Mouse (Mus musculus) MN1 (cell line): ENCODE data around the gene Slc27a5.

Experiments used
- DNase-seq: peaks from one replicate; pipeline ENCODE4 v3.0.0-alpha.2; 2016; ENCODE audit warnings: low spot score

Gene Slc27a5

GRCm38 (mm10) chr7:12998053-12998452 is at the start of gene Slc27a5:
TSS of gene Slc27a5 (minus strand) at chr7:12998192.
- DNase-seq: no peak

GRCm38 (mm10) chr7:13046084-13046483 is 48.1 kb upstream of the Slc27a5 start:
- peak; percentile 76 for DNase-seq

DNA sequence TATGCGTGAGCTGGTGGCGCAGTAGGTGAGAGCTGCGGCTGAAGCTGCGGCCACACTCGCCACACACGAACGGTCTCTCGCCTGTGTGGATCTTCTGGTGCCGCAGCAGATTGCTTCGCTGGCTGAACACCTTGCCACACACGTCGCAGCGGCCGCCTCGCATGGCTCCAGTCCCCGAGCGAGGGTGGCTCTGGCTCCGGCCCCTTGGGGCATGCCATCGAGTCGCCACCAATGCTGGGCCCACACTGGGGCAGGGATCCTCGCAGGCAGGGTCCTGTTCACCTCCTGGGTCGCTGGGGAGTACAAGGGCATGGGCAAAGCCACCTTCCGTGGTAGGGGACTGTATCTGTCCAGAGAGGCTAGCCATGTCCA is 46.2 kb upstream of the Slc27a5 start:
- no peak for DNase-seq

DNA sequence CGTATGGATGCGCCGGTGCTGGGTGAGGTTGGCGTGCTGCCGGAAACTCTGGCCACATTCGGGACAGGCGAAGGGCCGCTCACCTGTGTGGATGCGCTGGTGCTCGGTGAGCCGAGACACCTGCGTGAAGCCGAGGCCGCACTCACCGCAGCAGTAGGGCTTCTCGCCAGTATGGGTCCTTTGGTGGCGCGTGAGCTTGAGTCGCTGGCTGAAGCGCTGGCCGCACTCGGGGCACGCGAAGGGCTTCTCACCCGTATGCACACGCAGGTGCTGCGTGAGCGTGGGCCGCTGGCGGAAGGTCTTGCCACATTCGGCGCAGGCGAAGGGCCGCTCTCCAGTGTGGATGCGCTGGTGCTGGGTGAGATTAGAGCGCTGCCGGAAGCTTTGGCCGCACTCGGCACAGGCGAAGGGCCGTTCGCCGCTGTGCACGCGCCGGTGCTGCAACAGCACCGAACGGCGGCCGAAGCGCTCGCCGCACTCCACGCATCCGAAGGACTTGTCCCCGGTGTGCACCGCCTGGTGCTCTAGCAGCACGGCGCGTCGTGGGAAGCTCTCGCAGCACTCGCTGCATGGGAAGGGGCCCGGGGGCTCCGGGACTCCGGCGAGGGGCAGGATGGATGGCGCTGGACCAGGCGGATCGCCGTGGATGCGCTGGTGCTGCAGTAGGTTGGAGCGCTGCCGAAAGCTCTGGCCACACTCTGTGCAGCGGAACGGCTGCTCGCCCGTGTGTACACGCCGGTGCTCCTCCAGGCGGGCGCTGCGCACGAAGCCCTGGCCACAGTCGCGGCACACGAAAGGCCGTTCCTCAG is 45.7 kb upstream of the Slc27a5 start:
- no peak for DNase-seq

DNA sequence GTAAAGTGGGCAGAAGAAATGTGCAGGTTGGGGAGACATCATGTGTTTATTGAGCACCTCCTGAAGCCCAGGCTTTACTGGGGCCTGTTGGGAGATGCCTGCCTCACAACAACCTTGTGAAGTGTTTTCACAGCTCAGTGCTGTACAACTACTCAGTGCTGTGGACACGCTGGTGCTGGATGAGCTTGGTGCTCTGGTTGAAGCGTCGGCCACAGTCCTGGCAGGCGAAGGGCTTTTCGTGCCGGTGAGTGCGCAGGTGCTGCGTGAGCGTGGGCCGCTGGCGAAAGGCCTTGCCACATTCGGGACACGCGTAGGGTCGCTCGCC is 45.1 kb upstream of the Slc27a5 start:
- no peak for DNase-seq

- no peak for DNase-seq
These were observed 44.5 kb upstream of the Slc27a5 start for GRCm38 (mm10) chr7:13042511-13042910.

GRCm38 (mm10) chr7:13041256-13041655 is 43.3 kb upstream of the Slc27a5 start:
- no peak for DNase-seq

- no peak for DNase-seq
These were observed 41.2 kb upstream of the Slc27a5 start for GRCm38 (mm10) chr7:13039181-13039580.

DNA sequence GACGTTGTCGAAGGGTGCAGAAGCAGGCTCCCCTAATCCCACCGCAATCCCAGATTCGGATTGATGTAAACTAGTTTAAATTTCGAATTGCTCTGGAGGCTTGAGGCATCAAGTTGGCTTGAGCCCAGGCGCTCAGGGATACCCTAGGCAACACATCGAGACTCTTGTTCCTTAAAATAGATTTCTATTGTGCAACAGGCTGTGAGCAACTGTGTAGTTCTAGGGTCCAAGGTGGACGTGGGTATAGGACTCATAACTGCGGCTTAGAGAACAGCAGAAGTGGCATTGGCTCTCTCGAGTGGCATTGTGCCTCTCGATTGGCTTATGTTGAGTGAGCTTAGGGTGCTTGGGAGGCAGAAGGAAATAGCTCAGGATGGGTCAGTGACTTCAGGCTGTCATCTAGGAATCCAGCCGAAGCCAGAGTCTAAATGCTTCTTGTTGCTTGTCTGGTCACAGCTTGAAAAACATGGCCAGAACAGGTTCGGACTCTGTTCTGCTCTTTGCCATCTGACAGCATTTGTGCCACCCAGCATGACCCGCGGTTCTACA is 40.7 kb upstream of the Slc27a5 start:
- peak; percentile 40 for DNase-seq

DNA sequence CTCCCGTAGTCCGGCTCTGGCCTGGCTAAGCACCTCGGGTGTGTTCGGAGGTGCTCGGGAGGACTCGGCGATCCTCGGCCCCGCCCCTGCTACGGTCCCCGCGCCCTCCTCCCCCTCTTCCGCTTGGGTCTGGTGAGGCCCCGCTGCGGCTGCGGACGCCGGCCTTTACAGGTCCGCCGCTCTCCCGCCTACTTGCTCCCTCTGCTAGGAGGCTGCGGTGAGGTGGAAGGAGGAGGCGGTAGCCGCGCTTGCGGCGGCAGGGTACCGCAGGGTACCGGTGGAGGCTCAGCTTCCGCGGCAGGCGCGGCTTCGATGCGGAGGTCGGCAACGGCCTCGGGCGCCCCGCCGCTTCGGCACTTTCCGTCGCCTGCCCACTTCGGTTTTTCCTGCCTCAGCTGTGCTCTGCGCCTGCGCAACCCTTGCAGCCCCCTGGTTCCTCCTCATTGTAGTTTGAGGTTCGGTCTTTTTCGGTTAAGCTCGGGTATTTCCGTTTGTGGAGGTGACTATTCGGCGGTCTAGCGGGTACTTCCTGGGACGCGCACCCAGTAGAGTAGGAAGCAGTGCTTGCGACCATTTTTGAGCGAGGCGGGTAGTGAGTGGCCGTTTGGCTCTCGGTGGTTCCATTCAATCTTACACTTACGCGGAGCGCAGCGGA is 40.0 kb upstream of the Slc27a5 start, which contains the start of gene Ube2m:
TSS of gene Ube2m (minus strand) at position 375 of the 655 bp plus-strand sequence.
- peak; percentile 98 for DNase-seq

GRCm38 (mm10) chr7:13037366-13037765 is 39.4 kb upstream of the Slc27a5 start:
- DNase-seq: no peak

DNA sequence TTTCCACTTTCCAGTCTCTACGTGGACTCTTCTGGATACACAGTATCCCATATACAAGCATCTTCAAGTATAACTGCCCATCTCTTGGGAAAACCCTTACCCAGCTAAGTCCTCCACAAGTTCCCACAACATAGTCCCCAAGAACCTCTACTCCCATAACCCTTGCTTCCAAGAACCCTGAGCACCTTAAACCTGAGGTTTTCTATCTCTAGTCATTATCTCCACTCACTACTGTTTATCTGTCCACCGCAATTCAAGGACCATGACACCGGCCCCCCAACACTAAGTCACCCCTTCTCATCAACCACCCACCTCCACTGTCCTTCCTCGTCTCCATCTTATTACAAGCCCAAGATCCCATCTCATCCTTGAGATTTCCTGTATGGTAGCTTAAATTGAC is 38.8 kb upstream of the Slc27a5 start:
- DNase-seq: no peak

DNA sequence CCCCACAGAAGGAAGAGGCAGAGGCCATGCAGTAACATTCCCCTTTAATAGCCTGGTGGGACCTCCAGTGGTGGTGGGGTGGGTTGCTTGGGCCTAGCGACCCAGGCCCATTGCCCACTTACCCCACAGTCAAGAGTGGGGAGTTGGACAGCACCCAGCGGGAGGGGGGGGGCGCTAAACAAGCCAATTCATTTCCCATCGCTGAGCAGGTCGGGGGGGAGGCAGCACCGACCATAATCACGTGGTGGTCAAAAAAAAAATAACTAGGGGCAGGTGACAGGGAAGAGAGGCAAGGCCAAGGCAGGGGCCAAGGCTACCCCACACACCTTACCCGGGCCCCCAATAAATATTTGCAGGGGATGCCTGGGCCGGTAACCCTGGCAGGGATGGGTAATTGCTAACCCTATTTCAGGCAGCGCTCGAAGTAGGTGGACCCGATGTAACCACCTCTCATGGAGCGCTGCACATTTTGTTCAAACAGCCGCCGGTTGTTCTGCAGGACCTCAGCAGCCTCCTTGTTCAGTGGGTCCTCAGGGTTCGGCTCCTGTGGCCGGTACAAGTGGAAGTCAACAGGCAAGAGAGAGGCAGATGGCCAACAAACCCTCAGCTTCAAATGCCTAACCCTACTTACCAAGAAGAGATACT is 37.3 kb upstream of the Slc27a5 start:
- DNase-seq: no peak

DNA sequence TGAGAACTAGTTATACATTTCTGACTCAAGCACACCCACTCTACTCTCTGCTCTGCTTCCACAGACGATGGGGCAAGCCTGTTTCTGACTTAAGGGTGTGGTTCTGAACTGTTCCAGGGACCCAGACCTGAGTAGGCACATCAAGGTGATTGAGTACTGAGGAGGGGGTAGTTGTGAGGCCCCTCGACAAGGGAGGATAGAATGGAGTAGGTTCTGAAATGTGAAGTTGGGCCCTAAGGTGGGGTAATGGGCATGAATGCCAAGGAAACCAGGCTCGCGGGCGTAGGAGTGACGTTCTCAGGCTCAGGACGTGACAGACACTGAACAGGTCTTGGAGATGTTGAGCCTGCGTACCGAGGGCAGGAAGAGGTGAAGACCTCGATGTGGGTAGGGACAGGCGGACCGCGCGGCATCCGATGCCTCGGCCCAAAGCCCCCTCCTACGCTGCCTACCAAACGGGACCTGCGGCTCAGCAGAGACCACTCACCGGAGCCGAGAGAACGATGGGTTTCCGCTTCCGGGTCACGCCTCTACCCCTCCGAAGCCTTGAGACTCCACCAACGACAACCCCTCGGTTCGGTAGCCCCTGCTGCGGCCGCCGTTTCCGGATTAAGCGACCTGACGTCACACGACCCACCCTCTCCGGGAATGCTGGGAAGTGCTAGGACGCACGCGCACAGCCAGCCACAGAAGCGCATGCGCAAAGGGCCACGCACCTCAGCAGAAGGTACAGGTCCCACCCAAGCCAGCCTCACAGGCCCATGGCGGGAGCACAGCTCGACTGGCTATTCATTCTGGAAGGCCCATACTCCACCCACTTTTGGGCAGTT is 36.4 kb upstream of the Slc27a5 start, which contains the start of gene Chmp2a:
TSS of gene Chmp2a (minus strand) at position 660 of the 830 bp plus-strand sequence.
- DNase-seq: peak; percentile 94

DNA sequence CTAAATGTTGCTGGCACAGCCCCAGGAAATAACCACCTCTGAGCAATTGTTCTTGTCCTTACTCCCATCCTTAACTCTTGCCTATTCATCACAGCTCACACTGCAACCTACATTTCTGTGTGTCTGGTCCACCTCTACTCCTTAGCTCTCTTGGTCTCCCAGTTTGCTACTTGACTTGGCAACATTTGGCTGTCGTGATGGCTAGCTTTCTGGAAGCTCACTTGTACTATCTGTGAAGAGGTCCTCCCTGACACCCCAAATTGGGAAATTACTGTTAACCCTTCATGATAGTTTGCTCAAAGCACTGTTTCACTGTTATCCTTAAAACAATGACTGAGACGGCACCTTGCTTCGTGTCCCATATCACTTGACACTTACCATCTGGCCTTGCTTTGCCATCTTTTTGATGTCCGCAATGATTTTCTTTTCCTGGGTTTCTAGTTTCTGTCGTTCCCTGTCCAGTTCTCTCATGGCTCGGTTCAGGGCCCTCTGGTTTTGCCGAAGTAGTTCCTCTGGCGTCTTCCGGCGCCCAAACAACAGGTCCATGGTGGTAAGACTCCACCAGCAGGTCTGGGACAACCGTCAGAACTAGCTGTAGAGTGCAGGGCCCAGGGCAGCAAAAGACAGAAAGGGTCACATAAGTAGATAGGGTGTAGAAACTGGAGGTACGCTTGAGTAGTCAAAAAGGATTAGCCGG is 35.6 kb upstream of the Slc27a5 start:
- no peak for DNase-seq

DNA sequence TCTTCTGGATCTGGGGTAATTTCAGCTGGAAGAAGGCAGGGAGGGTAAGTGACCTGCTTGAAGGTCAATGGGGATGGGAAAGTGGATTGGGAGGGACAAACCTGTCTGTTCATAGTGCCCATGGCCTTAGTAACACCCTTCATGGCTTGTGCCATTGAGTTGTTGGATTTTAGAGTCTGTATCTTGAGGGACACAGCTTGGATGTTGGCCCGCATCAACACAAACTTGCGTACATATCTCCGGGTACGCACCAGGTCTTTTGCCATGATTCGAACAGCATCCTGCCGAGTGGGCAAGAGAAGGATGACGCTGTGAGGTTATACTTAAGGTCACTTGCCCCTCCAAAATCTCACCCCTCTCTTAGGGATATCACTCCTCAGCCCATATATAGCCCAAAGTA is 34.5 kb upstream of the Slc27a5 start:
- DNase-seq: no peak

GRCm38 (mm10) chr7:13031983-13032382 is 34.0 kb upstream of the Slc27a5 start:
- no peak for DNase-seq

GRCm38 (mm10) chr7:13031069-13031468 is 33.1 kb upstream of the Slc27a5 start:
- DNase-seq: peak; percentile 52

DNA sequence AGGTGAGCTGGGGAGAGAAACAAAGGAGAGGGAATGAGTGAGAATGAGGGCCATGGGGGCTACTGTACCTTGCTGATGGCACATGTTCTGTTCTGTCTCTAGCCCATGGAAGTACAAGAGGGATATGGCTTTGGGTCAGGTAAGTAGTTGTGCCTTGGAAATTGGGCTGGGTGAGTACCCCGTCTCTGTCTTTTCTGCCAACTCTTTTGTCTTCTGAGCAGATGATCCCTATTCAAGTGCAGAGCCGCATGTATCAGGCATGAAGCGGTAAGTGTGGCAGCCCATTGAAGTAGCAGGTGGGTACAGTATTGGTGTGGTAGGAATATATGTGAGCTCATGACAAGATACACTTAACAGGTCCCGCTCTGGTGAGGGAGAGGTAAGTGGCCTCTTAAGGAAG is 31.0 kb upstream of the Slc27a5 start:
- DNase-seq: no peak

GRCm38 (mm10) chr7:13025511-13026112 is 27.6 kb upstream of the Slc27a5 start:
- DNase-seq: no peak

- DNase-seq: peak; percentile 75
These were observed 26.8 kb upstream of the Slc27a5 start for GRCm38 (mm10) chr7:13024805-13025204.
